Mouse (Mus musculus): ENCODE data around the gene Fam185a. TPM values are rescaled to one million over a fixed set of nuclear protein-coding genes. Genes with fewer than 3 reads are reported as not detected.

The Fam185a gene
- polyA plus RNA-seq (2015; fragmentation: Nextera tagmentation; extraction: Ambion mirVana): 4.9 and 5.1 TPM in 2 replicates

- WGBS: under 1% methylated on average over 68 of the region's 68 CpGs
- Histone ChIP-seq H3K36me3 (ENCODE audit: insufficient read depth, low read length) (no peaks in the 10 kb centered on the region), H3K27me3 (ENCODE audit: insufficient read depth, low read length) (no peaks in the 10 kb centered on the region), H3K4me1 (replicated peaks; ENCODE audit: insufficient read depth, low read length) (no peaks in the 10 kb centered on the region), H3K9me3 (replicated peaks; ENCODE audit: low read length) (no peaks in the 10 kb centered on the region), H3K9ac (ENCODE audit: low read depth, low read length) (peak within 1 kb of the TSS; percentile 61), H3K27ac (peak within 1 kb of the TSS; percentile 43), H3K4me2 (ENCODE audit: low read length) (peak within 1 kb of the TSS; percentile 87), H3K4me3 (replicated peaks; ENCODE audit: low read depth, low read length) (peak within 1 kb of the TSS; percentile 48)
- peak; percentile 99 for ATAC-seq (replicated peaks; ENCODE audit: low FRiP score, low read depth)
- DNase-seq (ENCODE audit: low spot score): peak; percentile 100
- no peak for TF ChIP-seq CTCF (IDR thresholded peaks at IDR 0.05; ENCODE audit: low read depth)
Measured at GRCm38 (mm10) chr5:21424614-21425602, at the start of gene Fam185a, which contains the start of gene Ccdc146. Fam185a (plus strand) TSS chr5:21424958. Ccdc146 (minus strand) TSS chr5:21424677.

- H3K4me2 ChIP-seq (ENCODE audit: low read length): no peak overlapping the region
- H3K4me3 ChIP-seq (replicated peaks; ENCODE audit: low read depth, low read length): no peak overlapping the region
- no peak for TF ChIP-seq CTCF (IDR thresholded peaks at IDR 0.05; ENCODE audit: low read depth)
- H3K4me1 ChIP-seq (replicated peaks; ENCODE audit: insufficient read depth, low read length): no peaks in the 10 kb centered on the region
- no peak overlapping the region for H3K27ac ChIP-seq
- DNase-seq (ENCODE audit: low spot score): no peak
- H3K9ac ChIP-seq (ENCODE audit: low read depth, low read length): no peak overlapping the region
- ATAC-seq (replicated peaks; ENCODE audit: low FRiP score, low read depth): no peak
- H3K36me3 ChIP-seq (ENCODE audit: insufficient read depth, low read length): no peaks in the 10 kb centered on the region
- WGBS: 69% methylated on average over 4 of the region's 4 CpGs
- no peaks in the 10 kb centered on the region for H3K27me3 ChIP-seq (ENCODE audit: insufficient read depth, low read length)
- no peaks in the 10 kb centered on the region for H3K9me3 ChIP-seq (replicated peaks; ENCODE audit: low read length)
Measured at GRCm38 (mm10) chr5:21376935-21377334, 47.8 kb upstream of the Fam185a start.

DNA sequence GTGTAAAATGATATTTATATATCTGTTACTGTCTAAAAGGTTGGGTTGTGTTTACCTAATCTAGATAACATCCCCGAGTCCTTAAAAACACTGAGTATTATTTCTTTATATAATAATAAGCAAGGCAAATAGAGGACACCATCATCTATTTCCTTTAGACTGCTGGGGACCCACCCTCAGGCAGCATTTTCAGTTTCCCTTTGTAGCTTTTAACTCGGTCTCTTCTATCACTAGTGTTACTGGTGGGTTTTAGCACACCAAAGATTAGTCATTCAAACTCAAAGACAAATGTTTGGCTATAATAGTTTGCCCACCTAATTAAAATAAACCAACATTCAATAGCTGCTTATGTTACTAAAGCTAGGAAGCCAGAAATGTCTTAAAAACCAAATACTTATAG is 46.4 kb upstream of the Fam185a start:
- H3K36me3 ChIP-seq (ENCODE audit: insufficient read depth, low read length): no peaks in the 10 kb centered on the region
- H3K4me1 ChIP-seq (replicated peaks; ENCODE audit: insufficient read depth, low read length): 0 out of 2 replicates have a peak, but pooled peaks cover 9% of the 10 kb centered on the region
- H3K27ac ChIP-seq: no peak overlapping the region
- H3K27me3 ChIP-seq (ENCODE audit: insufficient read depth, low read length): no peaks in the 10 kb centered on the region
- DNase-seq (ENCODE audit: low spot score) (no peak), ATAC-seq (replicated peaks; ENCODE audit: low FRiP score, low read depth) (no peak)
- H3K4me2 ChIP-seq (ENCODE audit: low read length): no peak overlapping the region
- no peak for TF ChIP-seq CTCF (IDR thresholded peaks at IDR 0.05; ENCODE audit: low read depth)
- H3K9me3 ChIP-seq (replicated peaks; ENCODE audit: low read length): no peaks in the 10 kb centered on the region
- 53% methylated on average over 2 of the region's 2 CpGs for WGBS
- no peak overlapping the region for H3K4me3 ChIP-seq (replicated peaks; ENCODE audit: low read depth, low read length)
- no peak overlapping the region for H3K9ac ChIP-seq (ENCODE audit: low read depth, low read length)

DNA sequence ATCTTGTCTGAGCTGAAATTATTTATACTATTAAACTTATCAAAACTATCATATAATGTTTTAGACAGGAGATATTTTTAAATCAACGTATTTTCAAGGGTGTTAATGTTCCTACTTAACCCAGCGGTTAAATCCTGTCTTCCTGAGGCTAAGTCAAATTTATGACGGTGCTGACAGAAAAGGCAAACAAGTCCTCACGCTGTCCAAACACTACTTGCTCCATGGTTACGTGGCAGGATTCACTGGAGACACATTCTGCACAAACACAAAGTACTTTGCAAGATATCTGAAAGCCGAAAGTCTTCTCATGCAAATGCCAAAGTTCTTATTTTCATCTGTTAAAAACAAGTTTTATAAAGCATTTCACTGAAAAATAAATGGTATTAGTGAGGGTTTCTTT is 42.8 kb upstream of the Fam185a start:
- no peak for TF ChIP-seq CTCF (IDR thresholded peaks at IDR 0.05; ENCODE audit: low read depth)
- 18% methylated on average over 6 of the region's 6 CpGs for WGBS
- Histone ChIP-seq H3K4me1 (replicated peaks; ENCODE audit: insufficient read depth, low read length) (0 out of 2 replicates have a peak, but pooled peaks cover 12% of the 10 kb centered on the region), H3K27ac (no peak overlapping the region), H3K9ac (ENCODE audit: low read depth, low read length) (no peak overlapping the region), H3K36me3 (ENCODE audit: insufficient read depth, low read length) (no peaks in the 10 kb centered on the region), H3K27me3 (ENCODE audit: insufficient read depth, low read length) (no peaks in the 10 kb centered on the region), H3K4me3 (replicated peaks; ENCODE audit: low read depth, low read length) (no peak overlapping the region), H3K9me3 (replicated peaks; ENCODE audit: low read length) (no peaks in the 10 kb centered on the region), H3K4me2 (ENCODE audit: low read length) (no peak overlapping the region)
- ATAC-seq (replicated peaks; ENCODE audit: low FRiP score, low read depth): no peak
- DNase-seq (ENCODE audit: low spot score): peak; percentile 81

- Histone ChIP-seq H3K4me2 (ENCODE audit: low read length) (no peak overlapping the region), H3K4me1 (replicated peaks; ENCODE audit: insufficient read depth, low read length) (0 out of 2 replicates have a peak, but pooled peaks cover 12% of the 10 kb centered on the region), H3K9ac (ENCODE audit: low read depth, low read length) (no peak overlapping the region), H3K4me3 (replicated peaks; ENCODE audit: low read depth, low read length) (no peak overlapping the region), H3K27me3 (ENCODE audit: insufficient read depth, low read length) (no peaks in the 10 kb centered on the region), H3K27ac (no peak overlapping the region), H3K36me3 (ENCODE audit: insufficient read depth, low read length) (no peaks in the 10 kb centered on the region), H3K9me3 (replicated peaks; ENCODE audit: low read length) (no peaks in the 10 kb centered on the region)
- 27% methylated on average over 6 of the region's 6 CpGs for whole genome bisulfite sequencing
- ATAC-seq (replicated peaks; ENCODE audit: low FRiP score, low read depth) (no peak), DNase-seq (ENCODE audit: low spot score) (peak; percentile 10)
- no peak for TF ChIP-seq CTCF (IDR thresholded peaks at IDR 0.05; ENCODE audit: low read depth)
Measured at GRCm38 (mm10) chr5:21382678-21383077, 42.1 kb upstream of the Fam185a start.

DNA sequence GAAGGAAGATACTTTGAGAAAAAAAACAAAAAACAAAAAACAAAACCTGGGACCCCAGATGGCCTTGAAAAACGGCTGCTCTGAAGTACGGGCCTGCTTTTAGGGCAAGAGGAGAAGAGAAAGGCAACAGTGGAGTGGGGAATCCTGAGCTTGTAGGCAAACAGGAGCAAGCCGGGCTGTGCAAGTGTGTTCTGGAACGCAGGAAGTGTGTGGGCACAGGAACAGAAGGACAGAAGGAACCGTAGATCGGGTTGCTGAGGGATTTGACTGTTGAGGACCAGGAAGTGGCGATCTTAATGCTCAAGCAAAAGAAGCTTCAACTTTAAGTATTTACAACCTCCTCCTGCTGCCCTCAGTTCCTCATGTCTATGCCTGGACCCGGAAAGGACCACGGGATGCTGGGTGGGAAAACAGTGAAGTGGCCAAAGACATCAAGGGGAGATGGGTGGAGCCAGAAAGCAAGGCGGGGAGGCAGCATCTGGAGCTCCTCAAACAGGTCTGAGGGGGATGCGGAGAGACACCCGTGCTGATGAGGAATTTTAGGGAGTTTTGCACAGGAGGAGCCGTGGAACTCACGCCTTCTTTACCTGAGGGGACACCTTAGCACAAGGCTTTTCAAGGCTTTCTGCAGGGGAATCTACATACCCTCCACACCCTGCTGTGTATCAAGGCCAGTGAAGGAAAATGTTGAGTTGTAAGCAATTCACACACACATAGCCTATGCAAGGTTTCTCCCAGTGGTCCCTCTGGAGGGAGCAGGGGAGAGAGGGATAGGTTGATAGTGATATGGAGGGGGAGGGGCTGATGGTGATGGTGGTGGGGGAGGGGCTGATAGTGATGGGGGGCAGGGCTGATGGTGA is 41.1 kb upstream of the Fam185a start:
- Histone ChIP-seq H3K4me1 (replicated peaks; ENCODE audit: insufficient read depth, low read length) (0 out of 2 replicates have a peak, but pooled peaks cover 12% of the 10 kb centered on the region), H3K4me2 (ENCODE audit: low read length) (0 out of 2 replicates have a peak overlapping the region, but pooled peaks have one; percentile 11), H3K27me3 (ENCODE audit: insufficient read depth, low read length) (no peaks in the 10 kb centered on the region), H3K36me3 (ENCODE audit: insufficient read depth, low read length) (no peaks in the 10 kb centered on the region), H3K27ac (peak overlapping the region; percentile 58; the same call in 1 of the 2 replicates), H3K9ac (ENCODE audit: low read depth, low read length) (no peak overlapping the region), H3K4me3 (replicated peaks; ENCODE audit: low read depth, low read length) (no peak overlapping the region), H3K9me3 (replicated peaks; ENCODE audit: low read length) (no peaks in the 10 kb centered on the region)
- 19% methylated on average over 14 of the region's 14 CpGs for WGBS
- peak; percentile 68 for ATAC-seq (replicated peaks; ENCODE audit: low FRiP score, low read depth)
- TF ChIP-seq CTCF (IDR thresholded peaks at IDR 0.05; ENCODE audit: low read depth): no peak
- peak; percentile 69 for DNase-seq (ENCODE audit: low spot score)

Data from kidney, postnatal 0 days (tissue).